Mouse (Mus musculus): ENCODE data around the gene Brd1. TPM values are rescaled to one million over a fixed set of nuclear protein-coding genes. Genes with fewer than 3 reads are reported as not detected.

Brd1 gene
- polyA plus RNA-seq, 1 experiment from 2014 or later, result 7.0 TPM

GRCm38 (mm10) chr15:88662111-88662850 is 71.8 kb downstream of the Brd1 start:
- Histone ChIP-seq H3K4me1 (ENCODE audit: control insufficient read depth, low read depth, low read length) (no peaks in the 10 kb centered on the region), H3K4me3 (ENCODE audit: low read depth, low read length) (no peak overlapping the region), H3K9me3 (replicated peaks; ENCODE audit: control insufficient read depth, low read length) (no peaks in the 10 kb centered on the region), H3K27me3 (ENCODE audit: control insufficient read depth, insufficient read depth, low read depth, low read length) (no peaks in the 10 kb centered on the region), H3K4me2 (ENCODE audit: low read depth, low read length) (no peak overlapping the region), H3K27ac (ENCODE audit: low read length) (no peak overlapping the region), H3K9ac (ENCODE audit: low read depth, low read length) (no peak overlapping the region), H3K36me3 (ENCODE audit: control insufficient read depth, insufficient read depth) (no peaks in the 10 kb centered on the region)
- WGBS (ENCODE audit: insufficient replicate concordance), result 8% methylated on average over 22 of the region's 22 CpGs
- ATAC-seq (ENCODE audit: low read depth), result no peak

- no peak overlapping the region for H3K27ac ChIP-seq (ENCODE audit: low read length)
- H3K4me1 ChIP-seq (ENCODE audit: control insufficient read depth, low read depth, low read length), result no peaks in the 10 kb centered on the region
- no peak overlapping the region for H3K4me3 ChIP-seq (ENCODE audit: low read depth, low read length)
- 42% methylated on average over 3 of the region's 3 CpGs for WGBS (ENCODE audit: insufficient replicate concordance)
- no peaks in the 10 kb centered on the region for H3K9me3 ChIP-seq (replicated peaks; ENCODE audit: control insufficient read depth, low read length)
- no peaks in the 10 kb centered on the region for H3K27me3 ChIP-seq (ENCODE audit: control insufficient read depth, insufficient read depth, low read depth, low read length)
- H3K4me2 ChIP-seq (ENCODE audit: low read depth, low read length), result no peak overlapping the region
- no peaks in the 10 kb centered on the region for H3K36me3 ChIP-seq (ENCODE audit: control insufficient read depth, insufficient read depth)
- no peak overlapping the region for H3K9ac ChIP-seq (ENCODE audit: low read depth, low read length)
- no peak for ATAC-seq (ENCODE audit: low read depth)
These were observed 72.4 kb downstream of the Brd1 start for GRCm38 (mm10) chr15:88661654-88662053.

GRCm38 (mm10) chr15:88652006-88652405 is 82.0 kb downstream of the Brd1 start:
- Histone ChIP-seq H3K9me3 (replicated peaks; ENCODE audit: control insufficient read depth, low read length) (no peaks in the 10 kb centered on the region), H3K27me3 (ENCODE audit: control insufficient read depth, insufficient read depth, low read depth, low read length) (no peaks in the 10 kb centered on the region), H3K36me3 (ENCODE audit: control insufficient read depth, insufficient read depth) (no peaks in the 10 kb centered on the region), H3K27ac (ENCODE audit: low read length) (no peak overlapping the region), H3K4me2 (ENCODE audit: low read depth, low read length) (no peak overlapping the region), H3K4me3 (ENCODE audit: low read depth, low read length) (no peak overlapping the region), H3K9ac (ENCODE audit: low read depth, low read length) (no peak overlapping the region), H3K4me1 (ENCODE audit: control insufficient read depth, low read depth, low read length) (no peaks in the 10 kb centered on the region)
- no peak for ATAC-seq (ENCODE audit: low read depth)
- WGBS (ENCODE audit: insufficient replicate concordance), result 32% methylated on average over 5 of the region's 5 CpGs

GRCm38 (mm10) chr15:88651019-88651418 is 83.0 kb downstream of the Brd1 start:
- Histone ChIP-seq H3K4me2 (ENCODE audit: low read depth, low read length) (no peak overlapping the region), H3K4me3 (ENCODE audit: low read depth, low read length) (no peak overlapping the region), H3K36me3 (ENCODE audit: control insufficient read depth, insufficient read depth) (no peaks in the 10 kb centered on the region), H3K27ac (ENCODE audit: low read length) (no peak overlapping the region), H3K9me3 (replicated peaks; ENCODE audit: control insufficient read depth, low read length) (no peaks in the 10 kb centered on the region), H3K4me1 (ENCODE audit: control insufficient read depth, low read depth, low read length) (no peaks in the 10 kb centered on the region), H3K9ac (ENCODE audit: low read depth, low read length) (no peak overlapping the region), H3K27me3 (ENCODE audit: control insufficient read depth, insufficient read depth, low read depth, low read length) (no peaks in the 10 kb centered on the region)
- ATAC-seq (ENCODE audit: low read depth), result no peak
- 19% methylated on average over 13 of the region's 13 CpGs for WGBS (ENCODE audit: insufficient replicate concordance)

Other genes starting within 250 kb of the Brd1 start
- not detected in 2 replicates for gene Zdhhc25, start 133.9 kb downstream of the Brd1 start, polyA plus RNA-seq (2015; fragmentation: Nextera tagmentation; extraction: Ambion mirVana)
- gene Zbed4, start 17.4 kb upstream of the Brd1 start, polyA plus RNA-seq (2015; fragmentation: Nextera tagmentation; extraction: Ambion mirVana), result 10.0 and 10.2 TPM in 2 replicates
- gene Alg12, start 85.1 kb upstream of the Brd1 start, polyA plus RNA-seq (2015; fragmentation: Nextera tagmentation; extraction: Ambion mirVana), result 5.5 and 6.0 TPM in 2 replicates
- 39.7 TPM in 2 replicates for gene Creld2, start 85.4 kb upstream of the Brd1 start, polyA plus RNA-seq (2015; fragmentation: Nextera tagmentation; extraction: Ambion mirVana)
- gene Pim3, start 128.0 kb upstream of the Brd1 start, polyA plus RNA-seq (2015; fragmentation: Nextera tagmentation; extraction: Ambion mirVana), result 23.9 and 33.8 TPM in 2 replicates
- gene Ttll8, start 220.2 kb upstream of the Brd1 start, polyA plus RNA-seq (2015; fragmentation: Nextera tagmentation; extraction: Ambion mirVana), result not detected in 2 replicates
- gene Mlc1, start 244.8 kb upstream of the Brd1 start, polyA plus RNA-seq (2015; fragmentation: Nextera tagmentation; extraction: Ambion mirVana), result 0.02 TPM in 1 of 2 replicates, not detected in the other
- not detected in 2 replicates for gene Mov10l1, start 248.7 kb upstream of the Brd1 start, polyA plus RNA-seq (2015; fragmentation: Nextera tagmentation; extraction: Ambion mirVana)

Data from liver, embryonic 16.5 days (tissue).